Mouse (Mus musculus): ENCODE data around the gene Agbl1. TPM values are rescaled to one million over a fixed set of nuclear protein-coding genes. Genes with fewer than 3 reads are reported as not detected.
A peak's percentile ranks its signal among the peaks of the same experiment; 100 is the strongest.
"Not testable (repeated sequence)": the region's sequence is repeated elsewhere in the genome, so short reads cannot be mapped to it uniquely, and the experiment has no call there.

Agbl1 gene
- polyA plus RNA-seq, 1 experiment from 2014 or later = 0.16 TPM

DNA sequence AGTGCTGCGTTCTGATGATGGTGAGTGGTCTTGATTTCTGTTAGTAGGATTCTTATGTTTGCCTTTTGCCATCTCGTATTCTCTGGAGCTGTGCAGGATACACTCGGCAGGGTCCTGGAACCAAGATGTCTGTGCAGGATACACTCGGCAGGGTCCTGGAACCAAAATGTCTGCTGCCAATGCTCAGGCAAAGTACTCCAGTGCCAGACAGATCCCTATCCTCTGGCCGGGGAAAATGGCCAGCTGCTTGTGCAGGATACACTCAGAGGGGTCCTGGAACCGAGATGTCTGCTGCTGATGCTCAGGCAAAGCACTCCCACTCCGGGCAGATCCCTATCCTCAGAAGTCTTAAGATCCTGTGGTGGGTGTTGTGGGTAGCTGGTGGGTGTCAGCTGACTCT, 502.5 kb downstream of the Agbl1 start:
- ATAC-seq (ENCODE audit: low FRiP score, low TSS enrichment); H3K4me3 ChIP-seq (replicated peaks; ENCODE audit: low read depth, low read length); H3K4me1 ChIP-seq (ENCODE audit: control insufficient read depth, insufficient read depth, low read length); H3K9me3 ChIP-seq (ENCODE audit: control insufficient read depth, low read length); H3K4me2 ChIP-seq (ENCODE audit: low read length); DNase-seq; H3K27ac ChIP-seq (replicated peaks; ENCODE audit: low read depth, low read length); H3K27me3 ChIP-seq (ENCODE audit: control insufficient read depth, insufficient read depth, low read length); H3K36me3 ChIP-seq (ENCODE audit: control insufficient read depth, insufficient read depth, low read length); H3K9ac ChIP-seq (replicated peaks; ENCODE audit: low read length): not testable (repeated sequence)
- 94% methylated on average over 7 of the region's 7 CpGs for WGBS

DNA sequence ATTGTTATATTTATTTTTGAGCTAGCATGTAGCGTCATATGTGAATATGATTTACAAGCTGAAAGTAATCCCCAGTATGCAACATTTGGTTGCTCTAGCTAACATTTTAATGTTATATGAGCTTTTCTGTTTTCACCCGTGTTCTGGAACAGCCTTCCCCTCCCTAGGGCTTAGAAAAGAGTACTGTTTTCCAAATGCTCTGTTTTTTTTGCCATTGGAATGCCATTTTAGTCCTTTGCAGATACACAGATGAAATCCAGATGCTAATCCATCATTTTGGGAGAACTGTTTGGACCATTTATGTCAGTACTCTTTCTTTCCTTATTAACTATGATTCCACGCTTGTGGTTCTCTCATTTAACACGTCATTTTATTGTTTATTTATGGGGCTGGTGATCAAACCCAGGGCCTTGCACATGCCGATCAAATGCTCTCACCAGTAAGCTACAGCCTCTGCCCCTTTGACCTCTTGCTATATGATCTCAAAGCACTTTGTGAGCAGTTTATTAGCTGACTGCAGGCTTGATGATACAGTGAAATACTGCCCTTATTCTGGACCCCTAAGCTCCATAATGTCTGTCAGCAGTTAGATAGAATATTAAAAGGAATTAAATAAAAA, 547.7 kb downstream of the Agbl1 start:
- no peak overlapping the region for H3K9ac ChIP-seq (replicated peaks; ENCODE audit: low read length)
- 26% methylated on average over 5 of the region's 5 CpGs for WGBS
- H3K36me3 ChIP-seq (ENCODE audit: control insufficient read depth, insufficient read depth, low read length) = no peaks in the 10 kb centered on the region
- no peak overlapping the region for H3K4me3 ChIP-seq (replicated peaks; ENCODE audit: low read depth, low read length)
- H3K27ac ChIP-seq (replicated peaks; ENCODE audit: low read depth, low read length) = no peak overlapping the region
- peaks cover 7% of the 10 kb centered on the region; the same call in 1 of the 2 replicates for H3K4me1 ChIP-seq (ENCODE audit: control insufficient read depth, insufficient read depth, low read length)
- H3K4me2 ChIP-seq (ENCODE audit: low read length) = no peak overlapping the region
- DNase-seq (no peak), ATAC-seq (ENCODE audit: low FRiP score, low TSS enrichment) (no peak)
- H3K9me3 ChIP-seq (ENCODE audit: control insufficient read depth, low read length) = no peaks in the 10 kb centered on the region
- H3K27me3 ChIP-seq (ENCODE audit: control insufficient read depth, insufficient read depth, low read length) = no peaks in the 10 kb centered on the region

DNA sequence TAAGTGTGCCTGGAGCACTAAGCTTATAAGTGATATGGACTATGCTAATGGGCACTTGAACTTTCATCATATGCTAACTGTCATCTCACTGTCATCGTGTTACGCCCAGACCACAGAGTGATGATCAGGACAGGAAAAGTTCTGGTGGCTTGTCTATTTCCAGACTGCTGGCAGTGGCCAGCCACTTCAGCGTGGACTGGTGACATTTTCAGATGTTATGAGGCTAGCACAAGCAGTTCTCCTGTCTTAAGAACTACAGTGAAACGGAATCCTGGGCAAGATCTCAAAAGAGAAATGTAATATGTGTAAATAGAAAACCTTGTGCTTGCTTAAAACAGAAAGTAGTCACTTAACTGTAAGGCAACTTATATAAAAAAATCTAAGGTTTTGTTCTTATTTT, 550.8 kb downstream of the Agbl1 start:
- no peak overlapping the region for H3K4me3 ChIP-seq (replicated peaks; ENCODE audit: low read depth, low read length)
- H3K4me1 ChIP-seq (ENCODE audit: control insufficient read depth, insufficient read depth, low read length) = peaks cover 7% of the 10 kb centered on the region; the same call in 1 of the 2 replicates
- H3K36me3 ChIP-seq (ENCODE audit: control insufficient read depth, insufficient read depth, low read length) = no peaks in the 10 kb centered on the region
- WGBS = 84% methylated on average over 4 of the region's 4 CpGs
- no peak overlapping the region for H3K27ac ChIP-seq (replicated peaks; ENCODE audit: low read depth, low read length)
- H3K9ac ChIP-seq (replicated peaks; ENCODE audit: low read length) = no peak overlapping the region
- no peaks in the 10 kb centered on the region for H3K9me3 ChIP-seq (ENCODE audit: control insufficient read depth, low read length)
- H3K27me3 ChIP-seq (ENCODE audit: control insufficient read depth, insufficient read depth, low read length) = no peaks in the 10 kb centered on the region
- no peak for ATAC-seq (ENCODE audit: low FRiP score, low TSS enrichment)
- no peak overlapping the region for H3K4me2 ChIP-seq (ENCODE audit: low read length)
- no peak for DNase-seq

DNA sequence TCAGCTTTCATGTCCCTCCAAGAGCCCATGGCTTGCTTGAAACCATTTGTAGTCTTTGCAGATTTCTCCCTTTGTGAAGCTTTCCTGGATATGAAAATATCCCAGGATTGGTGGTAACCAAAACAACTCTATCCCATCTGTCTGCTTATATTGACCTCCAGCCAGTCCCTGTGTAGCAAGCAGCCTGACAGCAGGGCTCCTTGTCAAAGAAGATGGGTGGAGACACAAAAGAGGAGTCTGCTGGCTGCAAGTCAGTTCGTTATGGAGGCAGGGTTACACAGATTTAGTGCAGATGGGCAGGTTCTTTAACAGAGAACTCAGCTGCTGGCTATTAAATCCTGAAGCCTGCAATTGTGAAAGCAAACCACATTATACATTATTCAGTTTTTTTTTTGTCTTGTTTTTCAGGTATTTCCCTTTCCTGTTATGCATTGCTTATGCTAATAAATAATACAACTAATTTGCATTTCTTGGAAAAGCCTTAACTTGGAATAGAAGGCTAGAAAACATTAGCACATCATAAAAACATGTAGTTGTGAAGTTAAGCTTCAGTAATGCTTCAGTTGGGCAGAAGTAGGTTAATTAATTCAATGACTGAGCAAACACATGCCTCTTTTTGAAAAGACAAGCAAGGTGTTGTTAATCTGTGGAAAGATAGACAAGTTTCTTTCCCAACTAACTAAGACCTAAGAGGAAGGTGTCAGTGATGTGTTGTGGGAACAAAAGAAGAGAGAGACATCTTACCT, 559.0 kb downstream of the Agbl1 start:
- H3K27ac ChIP-seq (replicated peaks; ENCODE audit: low read depth, low read length) = no peak overlapping the region
- no peaks in the 10 kb centered on the region for H3K9me3 ChIP-seq (ENCODE audit: control insufficient read depth, low read length)
- H3K27me3 ChIP-seq (ENCODE audit: control insufficient read depth, insufficient read depth, low read length) = no peaks in the 10 kb centered on the region
- no peaks in the 10 kb centered on the region for H3K36me3 ChIP-seq (ENCODE audit: control insufficient read depth, insufficient read depth, low read length)
- no peak overlapping the region for H3K4me2 ChIP-seq (ENCODE audit: low read length)
- H3K4me1 ChIP-seq (ENCODE audit: control insufficient read depth, insufficient read depth, low read length) = no peaks in the 10 kb centered on the region; the same call in 1 of the 2 replicates
- no peak overlapping the region for H3K4me3 ChIP-seq (replicated peaks; ENCODE audit: low read depth, low read length)
- 0% methylated on average over 1 of the region's 1 CpGs for WGBS
- no peak overlapping the region for H3K9ac ChIP-seq (replicated peaks; ENCODE audit: low read length)
- DNase-seq = peak; percentile 28
- ATAC-seq (ENCODE audit: low FRiP score, low TSS enrichment) = no peak

- DNase-seq (no peak), ATAC-seq (ENCODE audit: low FRiP score, low TSS enrichment) (no peak)
- H3K27me3 ChIP-seq (ENCODE audit: control insufficient read depth, insufficient read depth, low read length) = no peaks in the 10 kb centered on the region
- H3K9me3 ChIP-seq (ENCODE audit: control insufficient read depth, low read length) = no peaks in the 10 kb centered on the region
- no peaks in the 10 kb centered on the region; the same call in 1 of the 2 replicates for H3K4me1 ChIP-seq (ENCODE audit: control insufficient read depth, insufficient read depth, low read length)
- H3K4me3 ChIP-seq (replicated peaks; ENCODE audit: low read depth, low read length) = no peak overlapping the region
- H3K4me2 ChIP-seq (ENCODE audit: low read length) = no peak overlapping the region
- 75% methylated on average over 2 of the region's 2 CpGs for WGBS
- H3K9ac ChIP-seq (replicated peaks; ENCODE audit: low read length) = no peak overlapping the region
- H3K27ac ChIP-seq (replicated peaks; ENCODE audit: low read depth, low read length) = no peak overlapping the region
- no peaks in the 10 kb centered on the region for H3K36me3 ChIP-seq (ENCODE audit: control insufficient read depth, insufficient read depth, low read length)
Observed at GRCm38 (mm10) chr7:76790041-76790440, 560.4 kb downstream of the Agbl1 start.

- no peak overlapping the region for H3K27ac ChIP-seq (replicated peaks; ENCODE audit: low read depth, low read length)
- no peaks in the 10 kb centered on the region; the same call in 1 of the 2 replicates for H3K4me1 ChIP-seq (ENCODE audit: control insufficient read depth, insufficient read depth, low read length)
- no peaks in the 10 kb centered on the region for H3K27me3 ChIP-seq (ENCODE audit: control insufficient read depth, insufficient read depth, low read length)
- no peak for DNase-seq
- 90% methylated on average over 4 of the region's 4 CpGs for WGBS
- no peak overlapping the region for H3K4me2 ChIP-seq (ENCODE audit: low read length)
- H3K36me3 ChIP-seq (ENCODE audit: control insufficient read depth, insufficient read depth, low read length) = no peaks in the 10 kb centered on the region
- no peak overlapping the region for H3K9ac ChIP-seq (replicated peaks; ENCODE audit: low read length)
- no peak overlapping the region for H3K4me3 ChIP-seq (replicated peaks; ENCODE audit: low read depth, low read length)
- no peak for ATAC-seq (ENCODE audit: low FRiP score, low TSS enrichment)
- H3K9me3 ChIP-seq (ENCODE audit: control insufficient read depth, low read length) = no peaks in the 10 kb centered on the region
Observed at GRCm38 (mm10) chr7:76791247-76791646, 561.6 kb downstream of the Agbl1 start.

GRCm38 (mm10) chr7:76810003-76810402, 580.3 kb downstream of the Agbl1 start:
- Histone ChIP-seq H3K27ac (replicated peaks; ENCODE audit: low read depth, low read length) (no peak overlapping the region), H3K9me3 (ENCODE audit: control insufficient read depth, low read length) (no peaks in the 10 kb centered on the region), H3K36me3 (ENCODE audit: control insufficient read depth, insufficient read depth, low read length) (no peaks in the 10 kb centered on the region), H3K9ac (replicated peaks; ENCODE audit: low read length) (no peak overlapping the region), H3K4me3 (replicated peaks; ENCODE audit: low read depth, low read length) (no peak overlapping the region), H3K4me2 (ENCODE audit: low read length) (no peak overlapping the region), H3K27me3 (ENCODE audit: control insufficient read depth, insufficient read depth, low read length) (no peaks in the 10 kb centered on the region), H3K4me1 (ENCODE audit: control insufficient read depth, insufficient read depth, low read length) (no peaks in the 10 kb centered on the region)
- no peak for ATAC-seq (ENCODE audit: low FRiP score, low TSS enrichment)
- 78% methylated on average over 3 of the region's 3 CpGs for WGBS
- DNase-seq = no peak

DNA sequence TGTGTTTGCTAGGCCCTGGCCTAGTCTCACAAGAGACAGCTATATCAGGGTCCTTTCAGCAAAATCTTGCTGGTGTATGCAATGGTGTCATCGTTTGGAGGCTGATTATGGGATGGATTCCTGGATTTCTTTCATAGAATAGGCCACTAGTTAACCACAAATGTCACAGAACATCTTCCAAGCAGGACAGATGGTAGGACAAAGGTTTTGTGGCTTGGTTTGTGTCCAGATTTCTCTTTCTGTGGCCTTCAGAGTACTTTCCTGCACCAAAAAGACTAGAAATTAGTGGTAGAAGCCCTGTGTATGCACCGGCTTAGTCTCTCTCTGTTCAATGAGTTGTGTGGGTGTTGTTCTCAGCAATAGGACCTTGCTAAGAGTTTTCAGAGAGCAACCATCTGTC, 590.9 kb downstream of the Agbl1 start:
- DNase-seq (no peak), ATAC-seq (ENCODE audit: low FRiP score, low TSS enrichment) (no peak)
- no peak overlapping the region for H3K4me3 ChIP-seq (replicated peaks; ENCODE audit: low read depth, low read length)
- no peak overlapping the region for H3K9ac ChIP-seq (replicated peaks; ENCODE audit: low read length)
- no peaks in the 10 kb centered on the region for H3K9me3 ChIP-seq (ENCODE audit: control insufficient read depth, low read length)
- no peak overlapping the region for H3K27ac ChIP-seq (replicated peaks; ENCODE audit: low read depth, low read length)
- H3K4me2 ChIP-seq (ENCODE audit: low read length) = no peak overlapping the region
- H3K27me3 ChIP-seq (ENCODE audit: control insufficient read depth, insufficient read depth, low read length) = no peaks in the 10 kb centered on the region
- H3K4me1 ChIP-seq (ENCODE audit: control insufficient read depth, insufficient read depth, low read length) = no peaks in the 10 kb centered on the region
- WGBS = 79% methylated on average over 2 of the region's 2 CpGs
- no peaks in the 10 kb centered on the region for H3K36me3 ChIP-seq (ENCODE audit: control insufficient read depth, insufficient read depth, low read length)

DNA sequence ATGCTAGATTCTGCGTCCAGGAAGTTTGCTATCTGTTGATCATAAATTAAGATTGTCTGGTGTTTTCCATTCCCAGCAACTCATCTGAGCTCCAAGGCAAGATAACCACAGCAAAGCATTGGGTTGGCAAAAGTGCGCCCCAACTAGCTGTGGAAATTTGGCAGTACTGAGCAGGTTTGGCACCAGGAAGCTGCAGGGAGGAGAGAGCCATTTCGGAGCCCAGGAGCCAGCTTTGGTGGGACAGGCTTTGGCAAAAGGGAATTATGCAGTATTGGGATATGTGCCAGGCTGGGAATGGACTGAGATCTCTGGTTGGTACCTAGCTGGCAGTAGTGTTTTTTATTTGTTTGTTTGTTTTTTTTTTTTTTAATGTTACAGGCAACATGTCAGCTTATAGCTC, 612.5 kb downstream of the Agbl1 start:
- H3K27ac ChIP-seq (replicated peaks; ENCODE audit: low read depth, low read length) = no peak overlapping the region
- no peaks in the 10 kb centered on the region for H3K4me1 ChIP-seq (ENCODE audit: control insufficient read depth, insufficient read depth, low read length)
- DNase-seq (no peak), ATAC-seq (ENCODE audit: low FRiP score, low TSS enrichment) (no peak)
- no peaks in the 10 kb centered on the region for H3K9me3 ChIP-seq (ENCODE audit: control insufficient read depth, low read length)
- H3K4me2 ChIP-seq (ENCODE audit: low read length) = no peak overlapping the region
- 94% methylated on average over 3 of the region's 3 CpGs for WGBS
- H3K27me3 ChIP-seq (ENCODE audit: control insufficient read depth, insufficient read depth, low read length) = no peaks in the 10 kb centered on the region
- no peaks in the 10 kb centered on the region for H3K36me3 ChIP-seq (ENCODE audit: control insufficient read depth, insufficient read depth, low read length)
- H3K9ac ChIP-seq (replicated peaks; ENCODE audit: low read length) = no peak overlapping the region
- H3K4me3 ChIP-seq (replicated peaks; ENCODE audit: low read depth, low read length) = no peak overlapping the region

All from midbrain, embryonic 14.5 days (tissue).